Mouse (Mus musculus) gastrocnemius, adult 2 months (tissue): ENCODE measurements around the gene Abr. TPM values are rescaled to one million over a fixed set of nuclear protein-coding genes. Genes with fewer than 3 reads are reported as not detected.

Source experiments
- DNase-seq: peaks from one replicate; pipeline ENCODE4 v3.0.0; 2022
- H3K27ac ChIP-seq: fragments of 200-600 bp; 2 replicates; pipeline ENCODE4 v1.8.1; 2022; ENCODE audit warnings: mild to moderate bottlenecking
- H3K4me3 ChIP-seq: fragments of 200-600 bp; 2 replicates; pipeline ENCODE4 v1.8.1; 2022; ENCODE audit warnings: mild to moderate bottlenecking, moderate library complexity
- CTCF ChIP-seq: fragments of 200-600 bp; IDR thresholded peaks from 2 replicates; pipeline ENCODE4 v1.8.1; 2022; ENCODE audit warnings: antibody characterized with exemption, mild to moderate bottlenecking, moderate library complexity
- intact Hi-C: fragments of 180-260 bp; cut with DNase I; formaldehyde crosslinking; loops from one replicate; pipeline ENCODE4 v1.15.1; 2025
- total RNA-seq, 2 experiments: library from RNA; stranded (reverse); gene quantifications; 2 replicates each; pipeline ENCODE4 v1.2.3; 2021

Gene Abr
- total RNA-seq, 2 experiments from 2014 or later = 10.2 to 19.2 TPM

- H3K4me3 ChIP-seq = no peak overlapping the region
- TF ChIP-seq CTCF = 0 out of 2 replicates have a peak, but pooled peaks have one; percentile 1
- intact Hi-C loops = no loop called here
- DNase-seq = no peak
- H3K27ac ChIP-seq = no peak overlapping the region
Measured at GRCm38 (mm10) chr11:76392532-76392931, 229.6 kb downstream of the Abr start.

- DNase-seq = no peak
- intact Hi-C loops = no loop called here
- Histone ChIP-seq H3K4me3 (no peak overlapping the region), H3K27ac (peak overlapping the region; percentile 74)
- TF ChIP-seq CTCF = no peak
Measured at GRCm38 (mm10) chr11:76388711-76389110, 233.4 kb downstream of the Abr start.

DNA sequence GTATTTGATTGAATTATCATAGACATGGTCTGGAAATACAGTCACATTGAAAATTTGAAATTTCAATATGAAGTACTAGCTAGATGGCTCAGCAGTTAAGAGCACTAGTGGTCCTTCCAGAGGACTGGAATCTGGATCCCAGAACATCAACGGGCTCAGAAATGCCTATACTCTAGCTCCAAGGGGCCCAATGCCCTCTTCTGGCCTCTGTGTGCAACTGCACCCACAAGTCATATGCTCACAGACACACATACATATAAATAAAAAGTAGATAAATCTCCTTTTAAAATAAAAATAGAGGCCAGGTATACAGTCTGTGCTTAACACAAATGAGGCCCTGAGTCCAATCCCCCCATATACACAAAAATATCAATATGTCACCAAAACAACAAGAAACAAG lies 235.0 kb downstream of the Abr start:
- no peak overlapping the region for H3K4me3 ChIP-seq
- no peak for DNase-seq
- no peak overlapping the region for H3K27ac ChIP-seq
- intact Hi-C loops = no loop called here
- peak; percentile 51 for TF ChIP-seq CTCF

- Histone ChIP-seq H3K4me3 (no peak overlapping the region), H3K27ac (peak overlapping the region; percentile 82)
- no peak for TF ChIP-seq CTCF
- intact Hi-C loops = no loop called here
- no peak for DNase-seq
Measured at GRCm38 (mm10) chr11:76385746-76386145, 236.4 kb downstream of the Abr start.

- H3K27ac ChIP-seq = peak overlapping the region; percentile 82
- intact Hi-C loops = no loop called here
- no peak overlapping the region for H3K4me3 ChIP-seq
- DNase-seq = no peak
- TF ChIP-seq CTCF = no peak
Measured at GRCm38 (mm10) chr11:76385017-76385416, 237.1 kb downstream of the Abr start.

DNA sequence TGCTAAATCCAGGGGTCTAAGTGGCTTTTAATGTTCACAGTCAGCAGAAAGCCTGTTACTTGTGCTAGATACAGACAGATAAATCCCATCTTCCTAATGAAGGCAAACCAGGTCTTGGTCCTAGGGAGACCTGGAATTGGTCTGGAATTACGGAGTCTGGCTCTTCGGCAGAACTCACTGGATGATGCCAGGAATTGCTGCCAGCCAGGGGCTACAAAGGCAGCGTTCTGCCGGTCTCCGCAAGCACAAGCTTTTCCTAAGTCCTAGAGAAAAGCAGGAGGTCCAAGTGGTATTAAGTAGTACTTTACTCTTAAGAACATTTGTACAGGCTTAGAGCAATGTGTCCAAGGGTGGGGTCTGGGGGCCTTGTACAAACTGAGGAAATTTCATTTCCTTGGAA lies 237.8 kb downstream of the Abr start:
- H3K27ac ChIP-seq = peak overlapping the region; percentile 82
- H3K4me3 ChIP-seq = no peak overlapping the region
- no peak for TF ChIP-seq CTCF
- intact Hi-C loops = no loop called here
- DNase-seq = no peak

- H3K27ac ChIP-seq = peak overlapping the region; percentile 82
Measured at GRCm38 (mm10) chr11:76382711-76383324, 239.3 kb downstream of the Abr start.

GRCm38 (mm10) chr11:76381201-76381885 lies 240.8 kb downstream of the Abr start:
- intact Hi-C loops = loop anchor here (2.0 kb wide), 1 partner anchor 17 kb away; the partner anchor contains the start of gene Nxn
- peak overlapping the region; percentile 82 for H3K27ac ChIP-seq
- no peak for TF ChIP-seq CTCF

More at GRCm38 (mm10) chr11:76382711-76383324, 239.3 kb downstream of the Abr start:
- no peak for TF ChIP-seq CTCF
- no peak overlapping the region for H3K4me3 ChIP-seq
- no peak for DNase-seq
- intact Hi-C loops = no loop called here

DNA sequence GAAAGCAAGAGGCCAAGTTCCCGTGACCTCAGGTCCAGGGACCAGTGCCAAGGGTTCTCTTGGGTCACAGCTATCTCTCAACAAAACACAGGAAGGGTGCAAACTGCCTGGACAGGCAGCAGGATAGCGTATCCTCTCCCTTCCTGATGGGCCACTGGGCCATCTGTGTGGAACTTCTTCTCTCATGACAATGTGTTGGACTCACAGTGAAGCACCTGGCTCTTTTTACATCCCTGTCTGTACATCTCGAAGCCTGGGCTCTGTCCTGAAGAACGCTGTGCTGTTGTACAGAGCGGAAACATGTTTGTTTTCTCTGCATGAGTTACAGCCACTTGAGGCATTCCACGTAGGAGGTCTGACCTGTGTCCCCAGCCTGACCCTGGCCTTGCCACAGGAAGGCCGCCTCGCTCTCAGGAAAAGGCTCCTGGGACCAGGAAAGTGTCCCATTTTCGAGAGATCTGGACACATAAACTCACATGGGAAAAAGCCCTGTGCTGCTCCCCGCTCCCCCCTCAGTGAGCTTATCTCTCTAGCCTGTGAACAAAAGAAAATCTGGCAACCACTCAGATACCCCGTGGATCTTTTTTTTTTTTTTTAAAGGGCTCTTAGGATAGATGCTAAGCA lies 242.1 kb downstream of the Abr start:
- DNase-seq = peak; percentile 50
- no peak for TF ChIP-seq CTCF
- intact Hi-C loops = loop anchor here (2.0 kb wide), 1 partner anchor 19 kb away; the partner anchor contains the start of gene Nxn
- no peak overlapping the region for H3K4me3 ChIP-seq
- peak overlapping the region; percentile 82 for H3K27ac ChIP-seq

More at GRCm38 (mm10) chr11:76381201-76381885, 240.8 kb downstream of the Abr start:
- H3K4me3 ChIP-seq = peak overlapping the region; percentile 11; the same call in 1 of the 2 replicates
- peak; percentile 67 for DNase-seq

DNA sequence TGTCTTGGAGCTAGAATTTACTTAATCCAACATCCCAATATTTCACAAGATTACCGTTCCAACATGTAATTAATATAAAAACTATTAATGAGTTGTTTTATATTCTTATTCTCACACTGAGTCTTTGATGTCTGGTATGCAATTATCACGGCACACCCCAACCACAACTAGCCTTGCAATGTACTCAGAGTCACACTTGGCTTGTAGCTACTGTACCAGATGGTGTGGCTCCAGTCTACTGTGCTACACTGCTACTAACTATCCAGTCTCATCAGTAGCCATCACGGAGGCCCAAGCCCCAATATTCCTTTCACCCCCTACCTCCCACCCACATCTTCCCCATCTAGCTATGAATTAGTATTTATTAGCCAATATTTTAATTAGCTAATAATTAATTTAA lies 245.7 kb downstream of the Abr start:
- intact Hi-C loops = no loop called here
- TF ChIP-seq CTCF = no peak
- DNase-seq = no peak
- peak overlapping the region; percentile 88 for H3K27ac ChIP-seq
- H3K4me3 ChIP-seq = no peak overlapping the region

DNA sequence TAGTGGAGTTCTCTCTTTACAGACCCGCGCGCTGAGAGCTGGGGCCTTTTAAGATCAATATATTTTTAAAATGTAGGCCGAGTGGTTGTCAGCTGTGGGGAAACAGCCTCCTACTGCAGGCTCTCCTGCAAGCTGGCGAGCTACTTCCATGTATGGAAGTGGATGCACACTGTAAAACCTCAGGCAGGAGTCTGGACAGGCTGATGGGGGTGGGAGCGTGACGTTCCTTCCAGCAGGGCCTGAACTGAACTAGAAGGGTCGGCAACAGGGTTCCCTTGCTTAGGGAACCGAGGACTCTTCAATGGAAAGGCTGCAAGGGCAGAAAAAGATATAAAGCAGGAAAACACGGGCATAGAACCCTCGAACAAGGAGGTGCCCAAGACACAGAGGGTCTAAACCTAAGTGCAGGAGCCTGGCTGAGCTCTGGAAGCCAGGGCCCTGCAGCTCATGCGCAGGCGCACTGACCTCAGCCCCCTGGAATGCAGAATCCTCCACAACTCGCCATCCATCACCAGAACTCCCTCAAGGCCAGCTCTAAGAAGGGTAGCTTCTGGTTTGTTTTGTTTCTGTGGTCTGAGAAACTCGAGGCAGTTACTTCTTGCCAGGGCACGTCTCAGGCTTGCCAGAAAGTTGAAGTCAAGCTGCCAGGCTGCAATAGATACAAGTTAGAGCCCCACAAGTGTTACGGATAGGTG lies 247.5 kb downstream of the Abr start:
- peak; percentile 85 for DNase-seq
- Histone ChIP-seq H3K27ac (peak overlapping the region; percentile 88), H3K4me3 (peak overlapping the region; percentile 47)
- TF ChIP-seq CTCF = no peak
- intact Hi-C loops = no loop called here

- Histone ChIP-seq H3K4me3 (peak overlapping the region; percentile 43), H3K27ac (peak overlapping the region; percentile 88)
- peak; percentile 72 for DNase-seq
- no peak for TF ChIP-seq CTCF
- intact Hi-C loops = no loop called here
Measured at GRCm38 (mm10) chr11:76372534-76372933, 249.6 kb downstream of the Abr start.

DNA sequence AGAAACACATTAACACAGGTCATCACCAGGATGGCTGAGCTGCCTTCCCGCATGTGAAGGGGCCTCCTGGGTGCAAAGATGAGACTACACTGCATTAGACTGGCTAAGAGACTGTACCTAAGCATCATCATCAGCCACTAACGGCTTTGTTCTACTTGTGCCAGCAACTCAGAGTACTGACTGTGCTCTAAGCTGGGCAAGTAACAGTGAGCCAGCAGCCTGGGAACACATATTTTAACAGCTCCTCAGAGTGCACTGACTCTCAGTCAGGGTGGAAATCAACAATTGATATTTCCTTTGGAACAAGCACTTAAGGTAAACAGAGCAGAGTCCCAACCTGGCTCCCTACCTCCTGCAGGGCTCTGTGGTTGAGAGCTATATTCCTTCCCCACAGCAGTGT lies 250.0 kb downstream of the Abr start:
- DNase-seq = no peak
- Histone ChIP-seq H3K4me3 (peak overlapping the region; percentile 43; the same call in 1 of the 2 replicates), H3K27ac (peak overlapping the region; percentile 88)
- no peak for TF ChIP-seq CTCF
- intact Hi-C loops = no loop called here
